11 mouse cellular contexts compared by ENCODE assay signal in genomic region chr5:137877860-137878259, GRCm38 (mm10). TPM values are rescaled to one million over a fixed set of nuclear protein-coding genes. Genes with fewer than 3 reads are reported as not detected.
DNase-seq lines count a peak whose midpoint lies in the region; ATAC-seq and TF ChIP-seq lines count a peak whose summit lies in the region.
"Had no signal": no experiment of that assay in that cellular context is flagged by ENCODE, and none has a peak within 500 bp of the region (broad histone marks: within the 10 kb centered on the region; RNA-seq: fewer than 3 reads in every experiment).

No protein-coding gene starts in this region.

- H3K27me3 ChIP-seq in intestine, postnatal 0 days (replicated peaks; ENCODE audit: control insufficient read depth, insufficient read depth, low read length), result no peaks in the 10 kb centered on the region
- no peaks in the 10 kb centered on the region for H3K27me3 ChIP-seq in intestine, embryonic 16.5 days (replicated peaks; ENCODE audit: control insufficient read depth, insufficient read depth, low read length)
- H3K27me3 ChIP-seq in thymus, adult 2 months (ENCODE audit: control insufficient read depth, insufficient read depth, low read length), result no peaks in the 10 kb centered on the region
- H3K27me3 ChIP-seq in forebrain, embryonic 13.5 days, result no peaks in the 10 kb centered on the region
- H3K27me3 ChIP-seq: embryonic facial prominence, embryonic 15.5 days; neural tube, embryonic 13.5 days had no signal

- no peaks in the 10 kb centered on the region for H3K4me1 ChIP-seq in intestine, postnatal 0 days (replicated peaks; ENCODE audit: control insufficient read depth, insufficient read depth, low read length)
- no peaks in the 10 kb centered on the region for H3K4me1 ChIP-seq in intestine, embryonic 16.5 days (ENCODE audit: control insufficient read depth, insufficient read depth, low read length)
- no peaks in the 10 kb centered on the region for H3K4me1 ChIP-seq in thymus, adult 2 months (replicated peaks; ENCODE audit: control insufficient read depth, insufficient read depth, low read length)
- no peaks in the 10 kb centered on the region for H3K4me1 ChIP-seq in cortical plate, adult 2 months (ENCODE audit: control insufficient read depth, insufficient read depth, low read length)
- H3K4me1 ChIP-seq in forebrain, embryonic 13.5 days, result no peaks in the 10 kb centered on the region
- H3K4me1 ChIP-seq: embryonic facial prominence, embryonic 15.5 days; neural tube, embryonic 13.5 days had no signal

- peak; percentile 69 for TF ChIP-seq CTCF in intestine, postnatal 0 days (IDR thresholded peaks at IDR 0.05; ENCODE audit: low read depth)
- no peak for TF ChIP-seq CTCF in thymus, adult 2 months (IDR thresholded peaks at IDR 0.05; ENCODE audit: borderline replicate concordance, control insufficient read depth, extremely low read depth, insufficient read depth, low read length, poor library complexity)
- TF ChIP-seq CTCF in cortical plate, adult 2 months (IDR thresholded peaks at IDR 0.05; ENCODE audit: extremely low read depth, insufficient read depth, low read length), result peak; percentile 17; the same call in 1 of the 2 replicates

- no peak overlapping the region for H3K27ac ChIP-seq in intestine, postnatal 0 days (ENCODE audit: low read depth, low read length)
- H3K27ac ChIP-seq in intestine, embryonic 16.5 days (ENCODE audit: low read length), result no peak overlapping the region
- H3K27ac ChIP-seq in thymus, adult 2 months (ENCODE audit: control insufficient read depth, insufficient read depth, low read length), result no peak overlapping the region
- no peak overlapping the region for H3K27ac ChIP-seq in cortical plate, adult 2 months (ENCODE audit: insufficient read depth, low read length)
- H3K27ac ChIP-seq in forebrain, embryonic 13.5 days, result no peak overlapping the region
- H3K27ac ChIP-seq: embryonic facial prominence, embryonic 15.5 days; neural tube, embryonic 13.5 days had no signal

- no peaks in the 10 kb centered on the region for H3K36me3 ChIP-seq in intestine, postnatal 0 days (ENCODE audit: control insufficient read depth, insufficient read depth)
- no peaks in the 10 kb centered on the region for H3K36me3 ChIP-seq in intestine, embryonic 16.5 days (ENCODE audit: control insufficient read depth, insufficient read depth, low read length)
- H3K36me3 ChIP-seq in thymus, adult 2 months (ENCODE audit: control insufficient read depth, insufficient read depth, low read length), result no peaks in the 10 kb centered on the region
- no peaks in the 10 kb centered on the region for H3K36me3 ChIP-seq in forebrain, embryonic 13.5 days (ENCODE audit: poor library complexity, severe bottlenecking)
- H3K36me3 ChIP-seq: embryonic facial prominence, embryonic 15.5 days; neural tube, embryonic 13.5 days had no signal

- 51% methylated on average over 2 of the region's 2 CpGs for WGBS in intestine, postnatal 0 days
- WGBS in intestine, embryonic 16.5 days, result 50% methylated on average over 2 of the region's 2 CpGs
- 52% methylated on average over 2 of the region's 2 CpGs for WGBS in thymus, adult 2 months
- WGBS in forebrain, embryonic 13.5 days, result 53% methylated on average over 2 of the region's 2 CpGs

- TF ChIP-seq POLR2A in thymus, adult 2 months (IDR thresholded peaks at IDR 0.05; ENCODE audit: control insufficient read depth, extremely low read depth, insufficient read depth, low read length, poor library complexity), result no peak
- TF ChIP-seq POLR2A in cortical plate, adult 2 months (IDR thresholded peaks at IDR 0.05; ENCODE audit: extremely low read depth, insufficient read depth, low read length), result no peak

- no peaks in the 10 kb centered on the region for H3K9me3 ChIP-seq in intestine, postnatal 0 days (ENCODE audit: control insufficient read depth)
- no peaks in the 10 kb centered on the region for H3K9me3 ChIP-seq in intestine, embryonic 16.5 days (ENCODE audit: control insufficient read depth, low read length)
- no peaks in the 10 kb centered on the region for H3K9me3 ChIP-seq in forebrain, embryonic 13.5 days (replicated peaks)
- H3K9me3 ChIP-seq: embryonic facial prominence, embryonic 15.5 days; neural tube, embryonic 13.5 days had no signal

- no peak for ATAC-seq in intestine, postnatal 0 days
- no peak for ATAC-seq in intestine, embryonic 16.5 days
- ATAC-seq in neutrophil, adult 5-6 weeks (ENCODE audit: extremely low read depth, insufficient number of reproducible peaks, low FRiP score, poor library complexity, severe bottlenecking), result 0 out of 2 replicates have a peak, but pooled peaks have one; percentile 30
- no peak for ATAC-seq in forebrain, embryonic 13.5 days

- DNase-seq in thymus, adult 2 months, result peak; percentile 30
- DNase-seq in thymus, adult 18-20 months, result no peak
- DNase-seq in urinary bladder, postnatal 36 days (ENCODE audit: low spot score in 2 of 2), result no peak

- H3K4me2 ChIP-seq in intestine, postnatal 0 days (replicated peaks; ENCODE audit: low read depth), result no peak overlapping the region
- H3K4me2 ChIP-seq in intestine, embryonic 16.5 days (ENCODE audit: low read depth, low read length), result no peak overlapping the region
- H3K4me2 ChIP-seq in forebrain, embryonic 13.5 days, result no peak overlapping the region
- H3K4me2 ChIP-seq: embryonic facial prominence, embryonic 15.5 days; neural tube, embryonic 13.5 days had no signal

- H3K4me3 ChIP-seq in intestine, postnatal 0 days (ENCODE audit: low read depth, low read length), result no peak overlapping the region
- H3K4me3 ChIP-seq in intestine, embryonic 16.5 days (ENCODE audit: low read length), result no peak overlapping the region
- no peak overlapping the region for H3K4me3 ChIP-seq in thymus, adult 2 months (ENCODE audit: control insufficient read depth, insufficient read depth, low read length)
- H3K4me3 ChIP-seq in cortical plate, adult 2 months (ENCODE audit: insufficient read depth, low read length), result no peak overlapping the region
- H3K4me3 ChIP-seq in forebrain, embryonic 13.5 days, result no peak overlapping the region
- H3K4me3 ChIP-seq: embryonic facial prominence, embryonic 15.5 days; neural tube, embryonic 13.5 days had no signal

- H3K9ac ChIP-seq in intestine, postnatal 0 days (ENCODE audit: low read depth, low read length), result no peak overlapping the region
- H3K9ac ChIP-seq in intestine, embryonic 16.5 days (ENCODE audit: low read depth, low read length), result no peak overlapping the region
- H3K9ac ChIP-seq in forebrain, embryonic 13.5 days, result no peak overlapping the region
- H3K9ac ChIP-seq: embryonic facial prominence, embryonic 15.5 days; neural tube, embryonic 13.5 days had no signal

RNA-seq across cellular contexts. Expression of gene Pilrb2, which starts 6.2 kb away (rescaled TPM):
- 1.8 and 3.4 TPM in 2 replicates for polyA plus RNA-seq in intestine, postnatal 0 days (2015; fragmentation: Nextera tagmentation; extraction: Ambion mirVana)
- 1.3 and 1.8 TPM in 2 replicates for polyA plus RNA-seq in intestine, embryonic 16.5 days (2015; fragmentation: Nextera tagmentation; extraction: Ambion mirVana)
- 8.7 and 11.4 TPM in 2 replicates for polyA plus RNA-seq in thymus, adult 2 months (2012; rRNA removed)
- polyA plus RNA-seq in cortical plate, adult 2 months (2012; rRNA removed), result 0.42 and 0.44 TPM in 2 replicates
- total RNA-seq in neutrophil, adult 5-6 weeks (2017), result 139 and 177 TPM in 2 replicates
- polyA plus RNA-seq in forebrain, embryonic 13.5 days (2015; fragmentation: Nextera tagmentation; extraction: Ambion mirVana), result not detected in 2 replicates
- total RNA-seq: left cerebral cortex, postnatal 10 days had no signal

RNA-seq across cellular contexts. Expression of gene Pilrb1, which starts 20.0 kb away (rescaled TPM):
- 3.5 and 4.3 TPM in 2 replicates for polyA plus RNA-seq in intestine, postnatal 0 days (2015; fragmentation: Nextera tagmentation; extraction: Ambion mirVana)
- 1.3 and 1.8 TPM in 2 replicates for polyA plus RNA-seq in intestine, embryonic 16.5 days (2015; fragmentation: Nextera tagmentation; extraction: Ambion mirVana)
- polyA plus RNA-seq in thymus, adult 2 months (2012; rRNA removed), result 9.5 and 10.1 TPM in 2 replicates
- 0.08 TPM in 1 of 2 replicates, not detected in the other for polyA plus RNA-seq in cortical plate, adult 2 months (2012; rRNA removed)
- 124 and 127 TPM in 2 replicates for total RNA-seq in neutrophil, adult 5-6 weeks (2017)
- polyA plus RNA-seq in forebrain, embryonic 13.5 days (2015; fragmentation: Nextera tagmentation; extraction: Ambion mirVana), result not detected in 2 replicates
- total RNA-seq: left cerebral cortex, postnatal 10 days had no signal
- polyA plus RNA-seq: neural tube, embryonic 13.5 days had no signal

RNA-seq across cellular contexts. Expression of gene Pilra, which starts 41.8 kb away (rescaled TPM):
- 2.4 and 3.0 TPM in 2 replicates for polyA plus RNA-seq in intestine, postnatal 0 days (2015; fragmentation: Nextera tagmentation; extraction: Ambion mirVana)
- polyA plus RNA-seq in intestine, embryonic 16.5 days (2015; fragmentation: Nextera tagmentation; extraction: Ambion mirVana), result 2.8 and 4.2 TPM in 2 replicates
- polyA plus RNA-seq in thymus, adult 2 months (2012; rRNA removed), result 7.2 and 13.5 TPM in 2 replicates
- polyA plus RNA-seq in cortical plate, adult 2 months (2012; rRNA removed), result 1.1 and 1.3 TPM in 2 replicates
- total RNA-seq in neutrophil, adult 5-6 weeks (2017), result 321 and 361 TPM in 2 replicates
- 0.43 and 1.3 TPM in 2 replicates for polyA plus RNA-seq in forebrain, embryonic 13.5 days (2015; fragmentation: Nextera tagmentation; extraction: Ambion mirVana)

RNA-seq across cellular contexts. Expression of gene Cyp3a13, which starts 43.6 kb away (rescaled TPM):
- 119 and 134 TPM in 2 replicates for polyA plus RNA-seq in intestine, postnatal 0 days (2015; fragmentation: Nextera tagmentation; extraction: Ambion mirVana)
- 54.6 and 70.4 TPM in 2 replicates for polyA plus RNA-seq in intestine, embryonic 16.5 days (2015; fragmentation: Nextera tagmentation; extraction: Ambion mirVana)
- 0.17 and 0.26 TPM in 2 replicates for polyA plus RNA-seq in thymus, adult 2 months (2012; rRNA removed)
- 1.2 and 1.6 TPM in 2 replicates for polyA plus RNA-seq in cortical plate, adult 2 months (2012; rRNA removed)
- total RNA-seq in neutrophil, adult 5-6 weeks (2017), result not detected in 2 replicates
- not detected in 2 replicates for polyA plus RNA-seq in forebrain, embryonic 13.5 days (2015; fragmentation: Nextera tagmentation; extraction: Ambion mirVana)
- total RNA-seq: left cerebral cortex, postnatal 10 days had no signal
- polyA plus RNA-seq: neural tube, embryonic 13.5 days had no signal
